Mouse (Mus musculus) cerebellum, adult (tissue): ENCODE measurements around the gene Zfpl1.

Experiments used
- ATAC-seq: cut with Nextera tagmentation; 2 replicates; pipeline ENCODE4 v1.9.2; 2017; ENCODE audit warnings: mild to moderate bottlenecking, moderate library complexity, mixed read lengths; ENCODE audit not compliant: insufficient number of reproducible peaks, low FRiP score, low TSS enrichment

The Zfpl1 gene

DNA sequence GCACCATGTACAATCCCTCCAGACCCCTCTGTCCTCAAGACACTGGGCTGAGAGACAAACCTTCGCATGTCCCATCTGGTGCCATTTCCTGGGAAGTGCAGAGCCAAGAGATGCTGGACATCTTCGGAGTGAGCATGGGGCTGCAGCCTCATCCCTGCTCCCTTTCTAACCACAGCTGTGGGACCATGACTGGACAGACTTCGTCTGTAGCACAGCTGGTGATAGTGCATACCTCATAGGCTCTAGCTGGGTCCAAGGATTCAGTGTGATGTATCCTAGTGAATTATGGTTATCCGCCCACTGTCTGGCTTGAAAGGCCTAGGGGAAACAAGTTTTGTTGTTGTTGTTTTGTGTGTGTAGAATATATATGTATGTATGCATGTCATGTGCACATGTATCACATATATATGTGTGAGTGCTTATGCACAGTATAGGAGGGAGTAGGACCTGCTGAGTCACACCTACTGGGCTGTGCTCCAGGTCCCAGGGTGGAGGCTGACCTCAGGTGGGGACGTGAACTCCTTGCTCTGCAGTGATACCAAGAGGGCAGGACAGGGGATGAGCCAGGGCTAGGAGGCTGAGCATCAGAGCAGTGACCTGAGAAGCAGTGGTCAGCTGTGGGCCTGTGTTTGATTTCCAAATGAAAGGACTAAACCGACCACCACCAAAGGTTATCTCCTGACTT lies 17.6 kb upstream of the Zfpl1 start:
- no peak for ATAC-seq

GRCm38 (mm10) chr19:6101186-6101585 lies 16.4 kb upstream of the Zfpl1 start:
- no peak for ATAC-seq

- ATAC-seq, result no peak
Observed at GRCm38 (mm10) chr19:6097847-6098246, 13.1 kb upstream of the Zfpl1 start.

DNA sequence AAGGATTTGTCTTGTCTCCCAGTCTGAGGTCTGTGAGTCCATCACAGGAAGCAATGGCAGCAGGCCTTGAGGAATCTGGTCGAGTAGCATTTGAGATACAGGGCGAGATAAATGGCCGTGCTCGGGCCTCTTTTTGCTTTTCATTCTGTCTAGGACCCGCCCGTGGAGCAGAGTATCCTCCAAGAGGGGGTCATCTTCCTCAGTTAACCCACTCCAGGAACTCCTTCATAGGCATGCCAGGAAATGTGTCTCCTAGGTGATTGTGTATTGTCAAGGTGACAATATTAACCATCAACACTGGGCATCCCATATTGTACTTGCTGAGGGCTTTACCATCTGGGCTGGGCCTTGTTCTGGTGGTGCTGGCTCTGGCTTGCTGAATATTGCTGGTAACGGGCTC lies 9.4 kb upstream of the Zfpl1 start, which contains the start of gene AC131692.1:
AC131692.1 (plus strand) TSS at position 301 of the 400 bp plus-strand sequence.
- ATAC-seq, result no peak

- no peak for ATAC-seq
Observed at GRCm38 (mm10) chr19:6088841-6089240, 4.1 kb upstream of the Zfpl1 start.

DNA sequence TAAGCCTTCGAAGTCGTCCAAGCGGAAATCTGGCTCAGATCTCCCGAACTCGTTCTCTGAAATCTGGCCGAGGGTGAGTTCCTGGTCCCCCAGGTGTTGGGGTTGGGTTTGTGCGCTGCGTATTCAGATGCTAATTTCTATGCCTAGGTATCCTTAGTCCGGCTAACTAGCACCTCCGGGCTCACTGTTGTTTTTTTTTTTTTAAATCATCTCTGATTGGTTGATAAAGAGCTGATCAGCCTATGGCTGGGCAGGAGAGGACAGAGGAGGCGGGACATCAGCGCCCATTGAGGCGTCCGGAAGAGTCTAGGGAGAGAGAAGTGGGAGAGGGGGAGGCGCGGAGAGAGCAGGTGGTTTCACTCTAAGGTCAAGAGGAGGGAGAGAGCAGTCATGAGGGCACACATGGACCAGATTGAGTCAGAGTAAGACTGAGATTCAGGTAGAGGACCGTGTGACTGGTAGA lies 692 bp upstream of the Zfpl1 start:
- no peak for ATAC-seq

DNA sequence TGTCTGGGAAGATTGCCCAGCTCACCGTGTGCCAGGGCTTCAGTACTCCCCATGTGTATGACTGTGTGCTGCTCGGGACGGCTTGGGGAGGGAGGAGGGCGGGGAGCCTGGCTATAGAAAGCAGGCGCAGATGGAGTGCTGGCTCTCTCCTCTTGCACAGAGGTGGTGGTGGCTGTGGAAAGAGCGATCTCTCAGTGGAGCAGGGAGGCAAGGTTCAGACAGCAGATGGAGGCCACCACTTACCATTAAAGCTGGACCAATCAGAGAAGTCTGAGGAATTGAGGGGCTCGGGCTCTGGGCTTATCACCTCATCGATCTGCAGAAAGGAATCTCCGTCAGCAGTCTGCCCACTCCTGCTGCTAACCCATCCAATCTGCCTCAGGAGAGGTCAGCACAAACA lies 2.6 kb downstream of the Zfpl1 start, which contains the start of gene Gm28374:
Gm28374 (minus strand) TSS at position 101 of the 400 bp plus-strand sequence.
- ATAC-seq, result no peak

DNA sequence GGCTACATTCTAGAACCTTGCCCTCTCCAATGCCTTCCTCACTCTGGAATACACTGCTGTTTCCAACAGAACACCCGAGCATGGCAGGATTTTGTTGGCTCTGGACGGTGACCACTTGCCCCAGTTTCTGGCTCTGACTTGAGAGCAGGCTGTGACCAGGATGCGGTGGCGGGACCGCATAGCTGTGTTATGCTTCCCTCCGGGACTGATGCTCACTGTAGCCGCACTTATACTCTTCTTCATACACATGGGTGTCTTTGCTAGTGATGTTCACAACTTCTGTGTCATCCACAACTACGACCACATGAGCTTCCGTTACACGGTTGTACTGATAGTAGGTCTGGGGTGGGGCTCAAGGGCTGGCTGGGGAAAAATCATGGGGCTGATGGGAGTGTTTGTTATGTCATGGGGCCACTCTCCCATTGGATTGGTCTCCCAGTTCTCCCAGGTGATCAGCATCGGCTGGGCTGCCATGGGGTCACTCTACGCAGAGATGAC lies 4.7 kb downstream of the Zfpl1 start, which contains the start of gene Tmem262:
Tmem262 (plus strand) TSS at position 51 of the 498 bp plus-strand sequence.
- no peak for ATAC-seq

- peak; percentile 79; the same call in 1 of the 2 replicates for ATAC-seq
Observed at GRCm38 (mm10) chr19:6076564-6077393, 8.0 kb downstream of the Zfpl1 start, which contains the start of gene Vps51. TSS of gene Vps51 (minus strand) at chr19:6077231.

DNA sequence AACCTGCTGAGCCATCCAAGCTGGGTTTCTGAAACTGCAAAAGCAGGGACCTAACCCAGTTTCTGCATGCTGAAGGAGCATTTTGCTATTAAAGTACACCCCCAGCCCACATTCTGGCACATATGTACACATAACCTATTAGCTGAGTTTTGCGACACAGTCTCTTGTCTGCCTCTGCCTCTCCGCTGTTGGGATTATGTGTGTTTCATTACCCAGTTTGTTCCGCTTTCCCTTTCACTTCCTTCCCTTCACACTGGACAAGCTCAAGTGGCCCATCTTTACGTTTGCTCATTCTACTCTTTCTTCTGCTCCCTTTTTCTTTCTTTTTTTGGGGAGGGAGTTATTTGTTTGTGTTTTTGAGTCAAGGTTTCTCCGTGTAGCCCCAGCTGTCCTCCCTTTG lies 10.9 kb downstream of the Zfpl1 start:
- ATAC-seq, result no peak

DNA sequence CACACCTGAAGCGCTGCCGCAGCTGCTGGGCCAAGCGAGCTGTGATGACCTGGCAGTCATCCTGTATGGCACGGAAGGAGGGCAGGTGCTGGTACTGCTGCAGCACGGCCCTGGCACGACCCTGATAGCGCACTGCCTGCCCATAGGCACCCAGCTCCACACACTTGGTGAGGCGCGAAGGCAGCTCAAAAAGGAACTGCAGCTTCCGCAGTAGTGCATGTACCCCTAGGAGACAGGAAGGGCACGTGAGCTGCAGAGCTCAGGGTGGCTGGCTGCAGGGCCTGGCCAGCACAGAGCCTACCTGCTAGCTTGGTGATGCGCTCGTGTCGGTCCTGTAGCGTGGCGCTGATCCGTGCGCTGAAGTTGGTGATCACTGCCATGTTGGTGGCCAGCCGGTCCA lies 13.5 kb downstream of the Zfpl1 start:
- no peak for ATAC-seq

DNA sequence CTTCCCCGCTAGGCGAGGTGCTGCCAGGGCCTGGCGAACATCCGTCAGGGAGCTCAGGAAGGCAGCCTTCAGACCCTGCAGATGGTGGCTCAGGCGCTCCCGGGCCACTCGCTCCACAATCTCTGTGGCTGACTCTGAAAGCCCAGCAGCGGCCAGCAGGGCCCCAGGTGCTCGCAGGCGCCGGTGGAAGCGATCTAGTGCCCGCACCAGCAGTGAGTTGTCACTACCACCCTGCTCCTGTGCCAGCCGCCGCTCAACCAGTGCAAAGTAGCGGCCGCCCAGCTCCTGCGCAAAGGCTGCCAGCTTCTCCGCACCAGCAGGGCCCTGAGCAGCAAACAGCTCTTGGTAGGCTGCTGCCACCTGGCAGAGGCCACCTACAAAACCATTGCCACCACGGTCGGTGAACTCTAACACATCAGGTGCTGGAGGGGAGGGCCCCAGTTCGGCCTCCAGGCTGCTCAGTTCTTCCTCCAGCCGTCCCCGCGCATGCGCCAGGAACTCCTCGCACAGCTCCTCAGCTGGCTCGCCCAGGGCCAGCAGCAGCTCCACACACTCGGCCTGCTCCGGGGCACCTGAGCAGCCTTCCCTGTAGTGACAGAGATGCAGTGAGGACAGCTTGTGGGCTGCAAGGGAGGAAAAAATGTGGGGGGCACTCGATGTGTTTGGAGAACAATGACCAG lies 14.0 kb downstream of the Zfpl1 start:
- ATAC-seq, result no peak

DNA sequence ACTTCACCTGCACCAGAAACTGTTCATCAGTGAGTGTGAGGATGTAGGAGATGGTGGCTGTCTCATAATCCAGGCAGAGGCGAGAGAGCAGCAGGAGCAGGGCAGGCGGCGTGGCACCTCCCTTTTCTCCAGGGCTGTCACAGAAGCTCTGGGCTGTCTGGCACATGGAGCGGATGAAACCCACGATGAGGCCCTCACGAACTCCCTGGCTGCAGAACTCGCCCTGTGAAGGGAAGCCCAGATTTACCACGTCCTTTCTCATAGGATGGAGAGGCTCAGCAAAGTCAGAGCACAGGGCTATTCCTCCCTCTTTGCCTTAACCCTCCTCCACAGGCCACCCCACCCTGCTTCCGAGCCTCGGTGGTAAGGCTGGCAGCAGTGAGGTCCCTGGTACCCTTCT lies 14.9 kb downstream of the Zfpl1 start:
- ATAC-seq, result no peak

DNA sequence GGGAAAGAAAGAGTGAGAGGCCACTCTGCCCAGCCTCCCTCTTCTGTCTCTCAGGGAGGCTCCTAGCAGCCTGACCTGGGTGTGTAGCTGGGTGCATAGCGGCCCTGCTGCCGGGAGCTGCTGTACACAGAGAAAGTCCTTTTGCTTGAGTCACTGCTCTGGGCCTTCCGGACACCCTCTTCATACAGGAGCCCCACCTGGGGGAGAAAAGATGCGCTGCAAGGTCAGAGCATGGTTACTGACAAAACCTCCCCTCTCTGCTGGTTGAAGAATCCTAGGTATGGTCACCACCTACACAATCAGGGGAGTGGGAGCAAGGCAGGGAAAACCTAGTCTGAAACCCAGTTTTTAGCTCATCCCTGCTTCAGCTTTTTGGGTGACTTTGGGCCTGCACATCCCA lies 15.8 kb downstream of the Zfpl1 start:
- no peak for ATAC-seq

GRCm38 (mm10) chr19:6067724-6068415 lies 16.9 kb downstream of the Zfpl1 start, which contains the start of gene Tm7sf2:
TSS of gene Tm7sf2 (minus strand) at chr19:6068373.
- ATAC-seq, result peak; percentile 69; the same call in 1 of the 2 replicates

GRCm38 (mm10) chr19:6067011-6067723 lies 17.6 kb downstream of the Zfpl1 start:
- ATAC-seq, result peak; percentile 63

DNA sequence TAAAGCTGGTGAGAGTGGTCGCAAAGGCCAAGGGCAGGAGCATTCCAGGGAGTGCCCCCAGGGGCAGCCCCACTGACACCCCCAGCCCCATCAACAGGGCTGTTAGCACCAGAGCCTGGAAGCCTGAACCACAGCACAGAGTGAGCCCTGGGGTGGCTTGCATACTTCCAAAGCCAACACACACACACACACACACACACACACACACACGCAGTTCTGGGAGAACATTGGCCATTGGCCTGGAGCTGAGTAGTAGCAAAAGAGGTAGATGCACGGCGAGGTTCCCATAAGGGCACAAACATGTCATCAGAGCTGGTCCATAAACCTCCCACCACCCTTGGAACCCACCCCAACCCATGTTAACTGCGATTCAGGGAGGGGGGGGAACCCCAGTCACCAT lies 18.2 kb downstream of the Zfpl1 start:
- no peak for ATAC-seq

GRCm38 (mm10) chr19:6063081-6063480 lies 21.7 kb downstream of the Zfpl1 start:
- no peak for ATAC-seq

DNA sequence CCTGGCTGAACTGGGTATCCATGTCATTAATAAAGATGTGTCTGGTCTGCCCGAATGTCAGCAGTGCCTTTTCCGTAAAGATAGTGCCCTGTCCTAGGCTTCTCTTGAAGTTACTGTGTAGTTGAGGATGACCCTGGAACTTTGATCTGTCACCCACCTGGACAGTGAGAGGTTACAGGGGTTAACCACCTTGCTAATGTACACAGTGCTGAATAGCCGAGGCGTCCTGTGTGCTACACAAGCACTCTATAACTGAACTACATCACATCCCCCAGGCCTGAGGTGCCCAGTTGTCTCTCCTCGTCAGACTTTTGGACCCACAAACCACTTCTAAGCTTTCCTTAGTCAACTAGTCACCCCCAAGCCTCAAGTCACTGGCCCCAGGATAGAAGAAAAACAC lies 22.3 kb downstream of the Zfpl1 start:
- no peak for ATAC-seq
